Mouse (Mus musculus) lung, postnatal 25 days (tissue): ENCODE results near the gene Bmyc.
"Not testable (repeated sequence)": the region's sequence is repeated elsewhere in the genome, so short reads cannot be mapped to it uniquely, and the experiment has no call there.

ENCODE experiments used
- DNase-seq: peaks from one replicate; pipeline ENCODE4 v3.0.0; 2022; ENCODE audit warnings: low spot score

Bmyc gene

DNA sequence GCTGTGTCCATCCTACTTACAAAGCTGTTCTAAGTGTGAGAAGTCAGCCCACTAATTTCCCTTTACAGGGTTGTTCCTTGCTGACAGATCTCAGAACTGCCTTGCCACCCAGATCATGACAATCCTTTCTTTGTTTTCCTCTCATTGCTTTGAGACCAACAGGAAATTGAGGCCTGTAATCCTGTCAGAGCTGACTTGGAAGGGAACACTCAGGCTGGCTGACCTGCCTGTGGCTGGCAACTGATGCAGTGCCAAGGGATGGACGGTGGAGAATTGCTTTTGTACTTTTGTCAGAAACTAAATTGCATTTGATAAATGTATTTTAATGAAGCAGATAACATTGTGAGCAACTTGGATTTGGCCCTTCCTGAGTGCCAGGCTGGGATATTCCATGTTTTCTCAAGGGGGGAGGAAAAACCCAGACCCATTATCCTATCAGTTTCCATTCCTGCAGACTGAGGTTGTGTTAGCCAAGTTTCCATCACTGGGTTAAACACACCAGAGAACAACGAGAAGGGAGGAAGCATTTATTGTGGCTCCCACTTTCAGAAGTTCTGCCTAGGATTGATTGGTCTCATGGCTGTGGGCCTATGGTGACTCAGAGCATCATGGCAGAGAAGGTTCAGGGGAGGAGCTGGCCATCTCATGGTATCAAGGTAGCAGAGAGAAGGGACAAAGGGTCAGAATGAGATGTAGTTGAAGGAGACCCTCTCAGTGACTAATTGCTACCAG is 26.8 kb downstream of the Bmyc start:
- DNase-seq = no peak

DNA sequence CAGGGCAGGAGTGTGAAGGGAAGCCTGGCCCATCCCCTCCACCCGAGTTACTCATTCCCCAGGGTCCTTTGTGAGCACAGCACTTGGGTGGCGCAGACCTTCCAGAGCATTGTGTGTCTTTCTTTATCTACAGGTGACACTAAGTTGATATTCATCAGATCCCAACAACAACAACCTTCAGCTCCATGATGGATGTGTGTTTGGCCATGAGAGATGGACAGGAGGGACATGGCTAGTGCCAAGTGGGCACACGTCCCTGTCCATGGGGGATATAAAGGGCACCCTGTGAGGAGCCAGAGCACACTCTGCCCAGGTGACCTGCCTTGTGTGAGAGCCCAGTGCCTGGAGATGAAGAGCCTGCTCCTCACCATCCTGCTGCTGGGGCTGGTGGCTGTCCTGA is 30.2 kb downstream of the Bmyc start, which contains the start of gene Obp2b:
Gene Obp2b (plus strand): TSS at position 301 of the 400 bp plus-strand sequence.
- not testable (repeated sequence) for DNase-seq

DNA sequence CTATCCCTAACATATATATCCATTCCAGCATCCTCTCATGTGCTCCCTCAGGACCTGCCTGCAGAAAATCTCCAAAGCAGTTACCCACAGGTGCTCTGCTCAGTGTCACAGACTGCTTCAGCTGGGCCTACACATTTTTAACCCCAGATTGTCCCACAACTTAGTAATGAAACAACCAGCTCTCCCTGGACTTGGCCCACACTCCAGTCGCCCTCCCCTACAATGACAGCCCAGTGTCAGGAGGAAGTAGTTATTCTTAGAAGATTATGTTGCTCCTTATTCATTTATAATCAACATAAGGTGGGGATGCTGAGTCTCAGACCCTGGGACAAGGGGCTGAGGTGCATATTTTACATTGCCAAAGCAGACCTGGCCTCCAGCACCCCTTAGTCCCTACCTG is 35.1 kb downstream of the Bmyc start:
- DNase-seq = no peak

DNA sequence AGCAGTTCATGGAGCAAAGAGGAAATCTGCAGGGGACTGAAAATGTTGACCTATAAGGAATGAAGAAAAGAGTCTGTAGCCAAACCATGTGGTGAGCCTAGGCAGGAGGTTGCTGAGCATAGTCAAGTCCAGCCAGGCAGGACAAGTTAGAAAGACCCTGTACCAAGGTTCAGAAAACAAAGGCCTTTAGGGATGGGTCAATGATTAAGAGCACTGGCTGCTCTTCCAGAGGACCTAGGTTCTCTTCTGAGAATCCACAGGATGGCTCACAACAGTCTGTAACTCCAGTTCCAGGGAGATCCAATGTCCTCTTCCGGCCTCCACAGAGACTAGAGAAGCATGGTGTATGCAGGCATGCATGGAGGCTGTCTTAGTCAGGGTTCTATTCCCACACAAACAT is 47.7 kb downstream of the Bmyc start:
- DNase-seq = no peak
